Mouse (Mus musculus): ENCODE measurements around the gene Cdk12. TPM values are rescaled to one million over a fixed set of nuclear protein-coding genes. Genes with fewer than 3 reads are reported as not detected.

Gene Cdk12
- polyA plus RNA-seq, 1 experiment from 2014 or later, result 8.5 TPM

DNA sequence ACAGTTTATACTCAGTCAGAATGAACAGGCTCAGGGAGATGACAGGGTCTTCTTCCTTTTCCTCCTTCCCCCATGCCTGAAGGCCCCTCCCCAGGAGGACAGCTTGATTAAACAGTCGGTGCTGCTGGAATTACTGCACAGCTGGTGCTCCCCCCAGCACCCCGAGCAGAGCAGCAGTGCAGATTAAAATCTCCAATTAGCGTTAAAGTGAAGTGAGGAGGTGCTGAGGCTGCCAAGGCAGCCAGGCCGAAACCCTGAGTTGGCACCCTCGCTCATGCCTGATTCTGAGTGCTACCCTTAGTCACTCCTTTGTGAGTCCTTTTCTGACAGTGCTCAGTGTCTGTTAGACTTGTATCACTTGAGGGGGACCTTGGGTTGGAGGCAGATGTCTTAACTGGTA lies 63.0 kb downstream of the Cdk12 start:
- ATAC-seq, result no peak
- Histone ChIP-seq H3K4me3 (replicated peaks) (no peak overlapping the region), H3K9me3 (no peaks in the 10 kb centered on the region), H3K27ac (no peak overlapping the region), H3K4me1 (replicated peaks) (no peaks in the 10 kb centered on the region), H3K27me3 (replicated peaks) (no peaks in the 10 kb centered on the region), H3K36me3 (peaks cover 18% of the 10 kb centered on the region; the same call in 1 of the 2 replicates), H3K9ac (no peak overlapping the region), H3K4me2 (replicated peaks) (no peak overlapping the region)
- 80% methylated on average over 5 of the region's 5 CpGs for WGBS

DNA sequence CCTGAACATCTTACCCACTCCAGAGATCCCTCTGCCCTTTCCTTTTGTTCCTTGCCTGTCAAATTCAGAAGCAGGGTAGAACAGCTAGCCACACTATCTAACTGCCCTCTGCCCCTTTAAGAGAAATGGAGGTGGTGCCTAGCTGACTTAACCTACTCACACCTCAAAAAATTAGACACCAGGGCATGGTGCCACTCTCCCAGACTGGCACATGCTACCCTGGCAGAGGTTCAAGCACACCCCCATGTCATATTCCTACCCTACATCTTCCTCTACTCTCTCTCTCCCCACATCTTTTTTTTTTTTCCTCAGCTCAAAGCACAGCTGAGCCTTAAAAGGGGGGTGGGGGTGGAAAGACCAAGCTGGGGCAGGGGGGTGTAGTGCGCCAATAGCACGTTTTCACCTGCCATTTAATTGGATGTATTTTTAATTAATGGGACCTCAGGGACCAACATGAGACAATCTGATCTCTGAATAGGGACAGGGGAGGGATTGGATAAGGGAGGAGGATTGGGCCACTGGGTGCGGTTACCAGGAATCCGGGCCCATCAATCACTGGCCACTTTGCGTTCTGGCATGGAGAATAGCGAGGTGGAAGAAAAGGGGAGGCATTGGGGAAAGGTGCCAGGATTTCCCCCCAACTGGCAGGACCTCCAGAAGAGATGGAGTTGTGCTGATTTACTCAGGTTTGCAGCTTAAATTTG lies 64.0 kb downstream of the Cdk12 start:
- no peak for ATAC-seq

DNA sequence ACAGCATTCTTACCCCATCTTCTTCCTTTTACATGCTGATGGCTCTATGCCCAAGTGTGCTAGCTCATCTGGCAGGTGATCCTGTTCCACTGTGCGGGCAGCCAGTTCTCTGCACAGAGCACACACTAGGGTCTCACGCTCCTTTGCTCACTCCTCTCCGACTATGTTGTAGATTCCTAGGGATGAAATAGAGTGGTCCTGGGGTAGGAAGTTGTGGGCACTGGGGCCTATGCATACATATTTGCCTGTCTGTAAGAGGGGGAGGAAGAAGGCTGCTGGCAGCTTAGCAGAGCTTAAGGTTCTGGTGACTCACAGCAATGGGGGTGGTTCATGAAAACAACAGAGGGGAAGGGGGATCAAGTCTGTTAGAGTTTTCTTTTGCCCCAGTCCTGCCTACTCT lies 67.2 kb downstream of the Cdk12 start:
- Histone ChIP-seq H3K4me2 (replicated peaks) (no peak overlapping the region), H3K36me3 (peaks cover 23% of the 10 kb centered on the region; the same call in 1 of the 2 replicates), H3K27me3 (replicated peaks) (no peaks in the 10 kb centered on the region), H3K27ac (no peak overlapping the region), H3K4me3 (replicated peaks) (no peak overlapping the region), H3K9me3 (no peaks in the 10 kb centered on the region), H3K9ac (no peak overlapping the region), H3K4me1 (replicated peaks) (no peaks in the 10 kb centered on the region)
- no peak for ATAC-seq
- 95% methylated on average over 3 of the region's 3 CpGs for WGBS

More for the DNA sequence above, 64.0 kb downstream of the Cdk12 start:
- Histone ChIP-seq H3K27ac (no peak overlapping the region), H3K9ac (no peak overlapping the region), H3K4me3 (replicated peaks) (no peak overlapping the region), H3K36me3 (peaks cover 22% of the 10 kb centered on the region; the same call in 1 of the 2 replicates), H3K27me3 (replicated peaks) (no peaks in the 10 kb centered on the region), H3K9me3 (no peaks in the 10 kb centered on the region), H3K4me2 (replicated peaks) (no peak overlapping the region), H3K4me1 (replicated peaks) (no peaks in the 10 kb centered on the region)
- WGBS, result 75% methylated on average over 6 of the region's 6 CpGs

GRCm38 (mm10) chr11:98270466-98270865 lies 67.6 kb downstream of the Cdk12 start:
- Histone ChIP-seq H3K9ac (no peak overlapping the region), H3K4me2 (replicated peaks) (no peak overlapping the region), H3K27me3 (replicated peaks) (no peaks in the 10 kb centered on the region), H3K27ac (no peak overlapping the region), H3K36me3 (peaks cover 23% of the 10 kb centered on the region; the same call in 1 of the 2 replicates), H3K4me1 (replicated peaks) (no peaks in the 10 kb centered on the region), H3K4me3 (replicated peaks) (no peak overlapping the region), H3K9me3 (no peaks in the 10 kb centered on the region)
- ATAC-seq, result no peak

DNA sequence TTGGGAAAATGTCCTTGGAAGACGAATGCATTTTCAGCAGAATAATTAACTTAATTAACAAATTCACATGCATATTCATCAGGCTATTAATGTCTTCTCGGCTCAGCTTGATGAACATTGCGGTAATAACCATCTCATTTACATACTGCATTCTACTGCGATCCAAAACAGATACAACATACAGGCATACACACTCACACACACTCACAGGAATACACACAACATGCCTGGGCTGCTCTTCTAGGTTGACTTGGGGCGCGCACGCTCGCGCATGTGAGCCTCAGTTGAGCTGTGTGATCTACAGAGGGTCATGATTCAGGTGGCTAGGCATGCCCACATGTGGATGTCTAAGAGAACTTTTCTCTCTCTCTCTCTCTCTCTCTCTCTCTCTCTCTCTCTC lies 80.9 kb downstream of the Cdk12 start:
- 33% methylated on average over 9 of the region's 9 CpGs for WGBS
- no peak overlapping the region for H3K9ac ChIP-seq

GRCm38 (mm10) chr11:98284230-98284629 lies 81.4 kb downstream of the Cdk12 start:
- WGBS, result 4% methylated on average over 14 of the region's 17 CpGs
- no peaks in the 10 kb centered on the region for H3K27me3 ChIP-seq (replicated peaks)

More for the DNA sequence above, 80.9 kb downstream of the Cdk12 start:
- Histone ChIP-seq H3K4me1 (replicated peaks) (0 out of 2 replicates have a peak, but pooled peaks cover 4% of the 10 kb centered on the region), H3K4me3 (replicated peaks) (no peak overlapping the region), H3K36me3 (no peaks in the 10 kb centered on the region), H3K27ac (no peak overlapping the region), H3K4me2 (replicated peaks) (no peak overlapping the region), H3K9me3 (no peaks in the 10 kb centered on the region), H3K27me3 (replicated peaks) (no peaks in the 10 kb centered on the region)
- ATAC-seq, result no peak

DNA sequence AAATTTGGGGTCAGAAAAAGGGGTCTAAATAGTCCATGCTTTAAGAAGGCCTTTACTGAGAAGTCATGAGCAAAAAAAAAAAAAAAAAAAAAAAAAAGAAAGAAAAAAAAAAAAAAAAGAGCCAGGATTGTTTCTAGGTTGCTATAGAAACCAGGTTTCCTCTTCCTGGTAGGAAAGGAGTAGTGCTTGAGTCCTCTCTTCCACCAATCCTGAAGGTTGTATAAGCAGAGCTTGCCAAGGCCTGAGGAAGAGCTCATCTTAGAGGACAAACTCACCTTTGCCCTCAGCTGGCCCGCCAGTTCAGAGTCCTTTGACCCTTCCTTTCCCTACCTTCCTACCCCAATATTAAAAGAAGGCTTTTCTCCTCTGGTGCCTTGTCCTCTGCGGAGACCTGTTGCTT lies 82.5 kb downstream of the Cdk12 start:
- no peak overlapping the region for H3K4me3 ChIP-seq (replicated peaks)
- no peaks in the 10 kb centered on the region for H3K27me3 ChIP-seq (replicated peaks)
- no peaks in the 10 kb centered on the region for H3K9me3 ChIP-seq
- no peak overlapping the region for H3K9ac ChIP-seq
- H3K27ac ChIP-seq, result no peak overlapping the region
- ATAC-seq, result no peak
- H3K4me2 ChIP-seq (replicated peaks), result no peak overlapping the region
- 51% methylated on average over 2 of the region's 2 CpGs for WGBS
- H3K4me1 ChIP-seq (replicated peaks), result 0 out of 2 replicates have a peak, but pooled peaks cover 4% of the 10 kb centered on the region
- H3K36me3 ChIP-seq, result no peaks in the 10 kb centered on the region

More at GRCm38 (mm10) chr11:98284230-98284629, 81.4 kb downstream of the Cdk12 start:
- Histone ChIP-seq H3K36me3 (no peaks in the 10 kb centered on the region), H3K9ac (peak overlapping the region; percentile 30; the same call in 1 of the 2 replicates), H3K9me3 (no peaks in the 10 kb centered on the region), H3K4me1 (replicated peaks) (0 out of 2 replicates have a peak, but pooled peaks cover 4% of the 10 kb centered on the region), H3K4me3 (replicated peaks) (peak overlapping the region; percentile 25; the same call in 1 of the 2 replicates), H3K27ac (no peak overlapping the region), H3K4me2 (replicated peaks) (peak overlapping the region; percentile 60)
- peak; percentile 45; the same call in 1 of the 2 replicates for ATAC-seq

GRCm38 (mm10) chr11:98287531-98287930 lies 84.7 kb downstream of the Cdk12 start:
- H3K36me3 ChIP-seq, result no peaks in the 10 kb centered on the region
- H3K9ac ChIP-seq, result no peak overlapping the region
- H3K4me1 ChIP-seq (replicated peaks), result 0 out of 2 replicates have a peak, but pooled peaks cover 4% of the 10 kb centered on the region
- ATAC-seq, result no peak
- H3K27ac ChIP-seq, result no peak overlapping the region
- H3K9me3 ChIP-seq, result no peaks in the 10 kb centered on the region
- H3K4me2 ChIP-seq (replicated peaks), result no peak overlapping the region
- 53% methylated on average over 5 of the region's 5 CpGs for WGBS
- no peak overlapping the region for H3K4me3 ChIP-seq (replicated peaks)
- H3K27me3 ChIP-seq (replicated peaks), result no peaks in the 10 kb centered on the region

DNA sequence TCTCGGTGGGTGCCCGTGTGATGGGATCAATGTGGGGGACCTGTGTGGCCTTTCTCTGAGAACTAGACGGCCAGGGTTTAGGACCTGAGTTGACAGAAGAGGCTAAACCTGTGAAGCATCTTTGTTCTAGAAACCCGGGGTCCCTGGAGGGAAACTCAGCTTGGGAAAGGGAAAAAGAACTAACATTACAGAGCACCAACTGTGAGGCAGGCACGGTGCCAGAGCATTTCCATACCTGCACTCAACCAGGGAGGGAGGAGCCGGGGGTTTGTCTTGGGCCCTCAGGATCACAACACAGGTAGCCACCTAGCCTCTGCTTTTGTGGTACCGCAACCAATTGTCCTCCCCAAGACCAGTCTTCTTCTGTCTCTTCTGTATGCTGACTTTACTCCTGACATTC lies 85.1 kb downstream of the Cdk12 start:
- no peak for ATAC-seq
- WGBS, result 56% methylated on average over 7 of the region's 7 CpGs
- no peaks in the 10 kb centered on the region for H3K36me3 ChIP-seq

DNA sequence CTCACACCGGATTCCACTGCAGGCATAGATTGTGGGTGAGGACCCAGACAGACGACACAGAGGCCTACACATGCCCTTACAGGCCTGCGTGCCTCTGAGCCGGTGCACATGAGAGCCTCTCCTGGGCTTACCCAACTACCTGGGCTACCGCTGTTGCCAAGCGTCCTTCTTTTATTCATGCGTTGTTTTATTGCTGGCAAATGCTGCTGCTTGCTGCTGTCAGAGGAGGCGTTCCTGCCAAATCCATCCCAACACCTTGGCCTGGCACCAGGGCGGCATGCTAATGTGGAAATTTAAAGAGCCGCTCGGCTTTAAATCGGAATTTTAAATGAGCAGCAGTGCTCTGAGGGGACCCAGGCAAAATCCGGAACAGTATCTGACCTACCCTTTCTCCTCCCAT lies 87.0 kb downstream of the Cdk12 start:
- Histone ChIP-seq H3K27ac (no peak overlapping the region), H3K4me2 (replicated peaks) (no peak overlapping the region), H3K4me1 (replicated peaks) (peaks cover 2% of the 10 kb centered on the region; the same call in 1 of the 2 replicates), H3K27me3 (replicated peaks) (no peaks in the 10 kb centered on the region), H3K9me3 (no peaks in the 10 kb centered on the region), H3K9ac (no peak overlapping the region), H3K36me3 (no peaks in the 10 kb centered on the region), H3K4me3 (replicated peaks) (no peak overlapping the region)
- WGBS, result 49% methylated on average over 13 of the region's 13 CpGs
- no peak for ATAC-seq

More for the DNA sequence above, 85.1 kb downstream of the Cdk12 start:
- H3K9me3 ChIP-seq, result no peaks in the 10 kb centered on the region
- no peak overlapping the region for H3K9ac ChIP-seq
- H3K4me1 ChIP-seq (replicated peaks), result 0 out of 2 replicates have a peak, but pooled peaks cover 4% of the 10 kb centered on the region
- no peak overlapping the region for H3K4me2 ChIP-seq (replicated peaks)
- no peaks in the 10 kb centered on the region for H3K27me3 ChIP-seq (replicated peaks)
- no peak overlapping the region for H3K27ac ChIP-seq
- H3K4me3 ChIP-seq (replicated peaks), result no peak overlapping the region

- no peak overlapping the region for H3K27ac ChIP-seq
- no peak overlapping the region for H3K4me3 ChIP-seq (replicated peaks)
- WGBS, result 67% methylated on average over 2 of the region's 2 CpGs
- no peak for ATAC-seq
- no peaks in the 10 kb centered on the region for H3K27me3 ChIP-seq (replicated peaks)
- no peaks in the 10 kb centered on the region for H3K36me3 ChIP-seq
- H3K9ac ChIP-seq, result no peak overlapping the region
- H3K4me1 ChIP-seq (replicated peaks), result peaks cover 5% of the 10 kb centered on the region; the same call in 1 of the 2 replicates
- no peaks in the 10 kb centered on the region for H3K9me3 ChIP-seq
- no peak overlapping the region for H3K4me2 ChIP-seq (replicated peaks)
Observed at GRCm38 (mm10) chr11:98290906-98291305, 88.0 kb downstream of the Cdk12 start.

- Histone ChIP-seq H3K4me3 (replicated peaks) (no peak overlapping the region), H3K4me2 (replicated peaks) (no peak overlapping the region), H3K9me3 (no peaks in the 10 kb centered on the region), H3K27ac (no peak overlapping the region), H3K27me3 (replicated peaks) (no peaks in the 10 kb centered on the region; the same call in 1 of the 2 replicates), H3K9ac (no peak overlapping the region), H3K4me1 (replicated peaks) (peaks cover 20% of the 10 kb centered on the region), H3K36me3 (no peaks in the 10 kb centered on the region)
- no peak for ATAC-seq
- 41% methylated on average over 2 of the region's 2 CpGs for WGBS
Observed at GRCm38 (mm10) chr11:98293070-98293469, 90.2 kb downstream of the Cdk12 start.
